Mouse (Mus musculus): Measurements from ENCODE around the gene Upp2.

The Upp2 gene

GRCm38 (mm10) chr2:58697501-58697900 lies 130.4 kb downstream of the Upp2 start:
- DNase-seq = no peak

GRCm38 (mm10) chr2:58699931-58700330 lies 132.8 kb downstream of the Upp2 start:
- peak; percentile 71 for DNase-seq

GRCm38 (mm10) chr2:58700354-58700753 lies 133.3 kb downstream of the Upp2 start:
- no peak for DNase-seq

GRCm38 (mm10) chr2:58701627-58702026 lies 134.5 kb downstream of the Upp2 start:
- DNase-seq = no peak

- DNase-seq = no peak
Measured at GRCm38 (mm10) chr2:58703226-58703625, 136.1 kb downstream of the Upp2 start.

- DNase-seq = no peak
Measured at GRCm38 (mm10) chr2:58703646-58704045, 136.5 kb downstream of the Upp2 start.

- no peak for DNase-seq
Measured at GRCm38 (mm10) chr2:58704576-58704975, 137.5 kb downstream of the Upp2 start.

- no peak for DNase-seq
Measured at GRCm38 (mm10) chr2:58707676-58708075, 140.6 kb downstream of the Upp2 start.

- DNase-seq = no peak
Measured at GRCm38 (mm10) chr2:58710234-58710633, 143.1 kb downstream of the Upp2 start.

- DNase-seq = no peak
Measured at GRCm38 (mm10) chr2:58711049-58711448, 144.0 kb downstream of the Upp2 start.

GRCm38 (mm10) chr2:58711491-58711890 lies 144.4 kb downstream of the Upp2 start:
- no peak for DNase-seq

- DNase-seq = peak; percentile 5
Measured at GRCm38 (mm10) chr2:58711935-58712334, 144.8 kb downstream of the Upp2 start.

- no peak for DNase-seq
Measured at GRCm38 (mm10) chr2:58717898-58718297, 150.8 kb downstream of the Upp2 start.

- DNase-seq = peak; percentile 12
Measured at GRCm38 (mm10) chr2:58737192-58737820, 170.2 kb downstream of the Upp2 start.

GRCm38 (mm10) chr2:58741213-58741612 lies 174.1 kb downstream of the Upp2 start:
- no peak for DNase-seq

- no peak for DNase-seq
Measured at GRCm38 (mm10) chr2:58742026-58742425, 174.9 kb downstream of the Upp2 start.

GRCm38 (mm10) chr2:58743446-58743845 lies 176.3 kb downstream of the Upp2 start:
- DNase-seq = no peak

- DNase-seq = no peak
Measured at GRCm38 (mm10) chr2:58747483-58748229, 180.6 kb downstream of the Upp2 start.

- no peak for DNase-seq
Measured at GRCm38 (mm10) chr2:58748296-58748695, 181.2 kb downstream of the Upp2 start.

GRCm38 (mm10) chr2:58752891-58753290 lies 185.8 kb downstream of the Upp2 start:
- DNase-seq = no peak

GRCm38 (mm10) chr2:58754736-58755135 lies 187.6 kb downstream of the Upp2 start:
- DNase-seq = no peak

- no peak for DNase-seq
Measured at GRCm38 (mm10) chr2:58758081-58758480, 191.0 kb downstream of the Upp2 start.

GRCm38 (mm10) chr2:58759676-58760075 lies 192.6 kb downstream of the Upp2 start:
- DNase-seq = no peak

- peak; percentile 84 for DNase-seq
Measured at GRCm38 (mm10) chr2:58765141-58765540, 198.0 kb downstream of the Upp2 start.

GRCm38 (mm10) chr2:58773833-58774232 lies 206.7 kb downstream of the Upp2 start:
- DNase-seq = no peak

Data from right cerebral cortex, adult 18-20 months (tissue).